In the genomic region with DNA sequence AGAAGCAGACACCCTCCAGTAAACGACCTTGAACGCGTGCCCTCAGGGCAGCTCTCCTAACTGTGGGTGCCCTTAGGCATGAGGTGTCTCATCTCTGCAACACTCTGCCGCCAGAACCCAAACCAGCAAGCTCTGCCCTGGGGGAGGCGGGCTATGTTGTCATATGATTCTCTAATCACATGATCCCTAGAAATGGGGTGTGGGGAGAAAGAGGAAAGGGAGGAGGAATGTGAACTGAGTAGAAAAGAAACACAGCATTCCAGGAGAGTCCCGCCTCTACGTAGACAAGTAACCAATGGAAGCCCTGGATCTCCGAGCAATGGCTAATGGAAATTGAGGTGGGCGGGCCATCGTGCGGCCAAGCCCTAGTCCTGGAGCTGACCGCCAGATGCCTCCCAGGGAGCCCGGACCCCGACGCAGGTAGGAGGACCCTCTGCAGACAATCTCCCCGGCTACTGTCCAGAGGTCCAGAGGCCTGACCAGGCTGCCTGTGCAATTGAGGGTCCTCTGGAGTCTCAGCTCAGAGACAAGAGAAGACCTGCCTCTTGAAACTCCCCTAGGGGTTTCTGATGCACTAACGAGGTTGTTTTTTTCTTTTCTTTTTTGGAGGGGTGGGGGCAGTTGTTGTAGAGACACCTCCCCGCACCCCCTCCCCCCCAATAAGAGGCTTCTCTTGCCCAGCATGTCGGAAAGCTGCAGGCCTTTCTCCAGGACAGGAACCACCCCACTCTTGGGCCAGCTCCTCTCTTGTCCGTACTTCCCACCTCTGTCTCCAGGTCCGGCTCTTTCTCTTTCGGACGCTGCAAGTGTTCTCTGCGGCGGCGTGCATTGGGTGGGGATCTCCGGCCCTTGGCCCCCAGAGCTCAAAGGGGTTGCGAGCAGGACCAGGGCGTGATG, we compare ENCODE assay signal across 8 mouse cellular contexts. TPM values are rescaled to one million over a fixed set of nuclear protein-coding genes. Genes with fewer than 3 reads are reported as not detected.
DNase-seq lines count a peak whose midpoint lies in the region; ATAC-seq and TF ChIP-seq lines count a peak whose summit lies in the region.

Gene Grn, plus strand, starts transcription at position 195 of the 897 bp plus-strand sequence.

- peak within 1 kb of the TSS; percentile 94 for H3K4me2 ChIP-seq in forebrain, embryonic 11.5 days (ENCODE audit: low read depth, low read length, severe bottlenecking)
- H3K4me2 ChIP-seq in heart, embryonic 15.5 days, result peak within 1 kb of the TSS; percentile 89
- H3K4me2 ChIP-seq in liver, embryonic 13.5 days, result peak within 1 kb of the TSS; percentile 94
- peak within 1 kb of the TSS; percentile 93 for H3K4me2 ChIP-seq in stomach, embryonic 14.5 days (replicated peaks; ENCODE audit: low read depth, low read length)

- peak; percentile 74 for DNase-seq in c-Kit-positive CD71-positive TER-119-negative erythroid progenitor cells, embryonic 14.5 days (ENCODE audit: low read depth)
- DNase-seq in forebrain, embryonic 11.5 days (ENCODE audit: low spot score), result peak; percentile 90
- peak; percentile 94 to 97 for DNase-seq in kidney, postnatal 25 days
- DNase-seq in liver, embryonic 13.5 days, result peak; percentile 82
- peak; percentile 54 to 64 for DNase-seq in natural killer cell, adult 2 months (ENCODE audit: low spot score in 2 of 2)

- H3K9ac ChIP-seq in forebrain, embryonic 11.5 days (ENCODE audit: low read length), result peak within 1 kb of the TSS; percentile 59
- peak within 1 kb of the TSS; percentile 76 for H3K9ac ChIP-seq in heart, embryonic 15.5 days
- peak within 1 kb of the TSS; percentile 80 for H3K9ac ChIP-seq in liver, embryonic 13.5 days
- peak within 1 kb of the TSS; percentile 60 for H3K9ac ChIP-seq in stomach, embryonic 14.5 days (replicated peaks; ENCODE audit: low read depth, low read length)

- H3K27ac ChIP-seq in forebrain, embryonic 11.5 days (ENCODE audit: low read depth, low read length), result peak within 1 kb of the TSS; percentile 33; the same call in 1 of the 2 replicates
- H3K27ac ChIP-seq in heart, embryonic 15.5 days, result peak within 1 kb of the TSS; percentile 85
- H3K27ac ChIP-seq in liver, embryonic 13.5 days, result peak within 1 kb of the TSS; percentile 83
- peak within 1 kb of the TSS; percentile 90 for H3K27ac ChIP-seq in stomach, embryonic 14.5 days (ENCODE audit: low read length)

- H3K9me3 ChIP-seq in E14TG2a.4 (ENCODE audit: low read length), result no peaks in the 10 kb centered on the region
- no peaks in the 10 kb centered on the region for H3K9me3 ChIP-seq in forebrain, embryonic 11.5 days (ENCODE audit: control insufficient read depth, low read length)
- no peaks in the 10 kb centered on the region for H3K9me3 ChIP-seq in heart, embryonic 15.5 days (replicated peaks)
- no peaks in the 10 kb centered on the region for H3K9me3 ChIP-seq in liver, embryonic 13.5 days (replicated peaks)
- no peaks in the 10 kb centered on the region for H3K9me3 ChIP-seq in stomach, embryonic 14.5 days (ENCODE audit: control insufficient read depth, low read depth, low read length)

- H3K4me3 ChIP-seq in E14TG2a.4 (replicated peaks; ENCODE audit: low read length), result peak within 1 kb of the TSS; percentile 89
- peak within 1 kb of the TSS; percentile 56 for H3K4me3 ChIP-seq in forebrain, embryonic 11.5 days (ENCODE audit: low read depth, low read length)
- peak within 1 kb of the TSS; percentile 86 for H3K4me3 ChIP-seq in heart, embryonic 15.5 days
- H3K4me3 ChIP-seq in liver, embryonic 13.5 days (replicated peaks), result peak within 1 kb of the TSS; percentile 67
- H3K4me3 ChIP-seq in stomach, embryonic 14.5 days (ENCODE audit: low read depth, low read length), result peak within 1 kb of the TSS; percentile 69

- under 1% methylated on average over 28 of the region's 29 CpGs for WGBS in forebrain, embryonic 11.5 days
- under 1% methylated on average over 29 of the region's 29 CpGs for WGBS in heart, embryonic 15.5 days
- 2% methylated on average over 29 of the region's 29 CpGs for WGBS in liver, embryonic 13.5 days (ENCODE audit: insufficient replicate concordance)
- WGBS in stomach, embryonic 14.5 days, result under 1% methylated on average over 29 of the region's 29 CpGs

- peaks cover 32% of the 10 kb centered on the region for H3K36me3 ChIP-seq in E14TG2a.4 (ENCODE audit: insufficient read depth, low read length)
- no peaks in the 10 kb centered on the region for H3K36me3 ChIP-seq in forebrain, embryonic 11.5 days (ENCODE audit: control insufficient read depth, insufficient read depth, low read length)
- H3K36me3 ChIP-seq in heart, embryonic 15.5 days, result peaks cover 9% of the 10 kb centered on the region; the same call in 1 of the 2 replicates
- H3K36me3 ChIP-seq in liver, embryonic 13.5 days, result peaks cover 5% of the 10 kb centered on the region; the same call in 1 of the 2 replicates
- peaks cover 11% of the 10 kb centered on the region for H3K36me3 ChIP-seq in stomach, embryonic 14.5 days (ENCODE audit: control insufficient read depth, insufficient read depth, low read length)

- H3K4me1 ChIP-seq in E14TG2a.4 (replicated peaks; ENCODE audit: low read depth, low read length), result peaks cover 60% of the 10 kb centered on the region
- no peaks in the 10 kb centered on the region; the same call in 1 of the 2 replicates for H3K4me1 ChIP-seq in forebrain, embryonic 11.5 days (replicated peaks; ENCODE audit: control insufficient read depth, insufficient read depth, low read length)
- H3K4me1 ChIP-seq in heart, embryonic 15.5 days (replicated peaks), result peaks cover 38% of the 10 kb centered on the region
- H3K4me1 ChIP-seq in liver, embryonic 13.5 days (replicated peaks), result peaks cover 38% of the 10 kb centered on the region
- H3K4me1 ChIP-seq in stomach, embryonic 14.5 days (ENCODE audit: control insufficient read depth, insufficient read depth, low read length), result peaks cover 9% of the 10 kb centered on the region; the same call in 1 of the 2 replicates

- peak; percentile 93 for ATAC-seq in forebrain, embryonic 11.5 days (replicated peaks; ENCODE audit: low FRiP score)
- peak; percentile 93 for ATAC-seq in heart, embryonic 15.5 days (replicated peaks; ENCODE audit: insufficient number of reproducible peaks, insufficient read depth, low FRiP score, low read depth)
- ATAC-seq in liver, embryonic 13.5 days (ENCODE audit: low read depth), result peak; percentile 87
- peak; percentile 95 for ATAC-seq in stomach, embryonic 14.5 days (ENCODE audit: insufficient number of reproducible peaks, insufficient read depth, low FRiP score, low read depth)

- no peaks in the 10 kb centered on the region for H3K27me3 ChIP-seq in E14TG2a.4 (ENCODE audit: insufficient read depth, low read length)
- no peaks in the 10 kb centered on the region for H3K27me3 ChIP-seq in forebrain, embryonic 11.5 days (ENCODE audit: control insufficient read depth, insufficient read depth, low read length)
- no peaks in the 10 kb centered on the region for H3K27me3 ChIP-seq in heart, embryonic 15.5 days
- 0 out of 2 replicates have a peak, but pooled peaks cover 19% of the 10 kb centered on the region for H3K27me3 ChIP-seq in liver, embryonic 13.5 days
- no peaks in the 10 kb centered on the region for H3K27me3 ChIP-seq in stomach, embryonic 14.5 days (ENCODE audit: control insufficient read depth, insufficient read depth, low read length)

- no peak for TF ChIP-seq CTCF in E14TG2a.4 (conservative IDR thresholded peaks at IDR 0.05; ENCODE audit: low read length)

RNA-seq across cellular contexts. Expression of gene Grn, which starts in this region (rescaled TPM):
- polyA plus RNA-seq in forebrain, embryonic 11.5 days (2014; fragmentation: Nextera tagmentation; extraction: Ambion mirVana), result 65.7 and 72.8 TPM in 2 replicates
- polyA plus RNA-seq in heart, embryonic 15.5 days (2015; fragmentation: Nextera tagmentation; extraction: Ambion mirVana), result 198 and 242 TPM in 2 replicates
- polyA plus RNA-seq in liver, embryonic 13.5 days (2015; fragmentation: Nextera tagmentation; extraction: Ambion mirVana), result 59.5 and 63.3 TPM in 2 replicates
- 112 and 122 TPM in 2 replicates for polyA plus RNA-seq in stomach, embryonic 14.5 days (2014; fragmentation: Nextera tagmentation; extraction: Ambion mirVana)

Comparison
In these comparisons a context has a peak if more than half of its experiments do, and no peak if none do; other contexts are left out.
1. Peak in every context shown above with its lines: DNase-seq, ATAC-seq, H3K4me3 ChIP-seq and H3K27ac ChIP-seq.
2. H3K27ac ChIP-seq: peak in every context shown above with its lines; median percentile 90 in stomach, embryonic 14.5 days; 85 in heart, embryonic 15.5 days; 83 in liver, embryonic 13.5 days; 33 in forebrain, embryonic 11.5 days.